Mouse (Mus musculus): ENCODE data around the gene Morf4l1.

The Morf4l1 gene

GRCm38 (mm10) chr9:90059828-90060573 is 54.6 kb downstream of the Morf4l1 start:
- peak in 1 of 2 experiments; percentile 25 for DNase-seq

- DNase-seq, result no peak
Measured at GRCm38 (mm10) chr9:90056716-90057115, 57.9 kb downstream of the Morf4l1 start.

GRCm38 (mm10) chr9:90055911-90056310 is 58.7 kb downstream of the Morf4l1 start:
- DNase-seq, result no peak

GRCm38 (mm10) chr9:90055409-90055808 is 59.2 kb downstream of the Morf4l1 start:
- DNase-seq, result no peak

- peak; percentile 89 to 91 for DNase-seq
Measured at GRCm38 (mm10) chr9:90054371-90055145, 60.0 kb downstream of the Morf4l1 start.

GRCm38 (mm10) chr9:90053852-90054251 is 60.7 kb downstream of the Morf4l1 start, which contains the start of gene Ctsh:
Ctsh (plus strand) TSS chr9:90054152.
- DNase-seq, result no peak

- DNase-seq, result peak; percentile 61 to 71
Measured at GRCm38 (mm10) chr9:90047937-90048627, 66.5 kb downstream of the Morf4l1 start.

- no peak for DNase-seq
Measured at GRCm38 (mm10) chr9:90045191-90045590, 69.4 kb downstream of the Morf4l1 start.

- peak; percentile 30 to 46 for DNase-seq
Measured at GRCm38 (mm10) chr9:90042906-90043305, 71.7 kb downstream of the Morf4l1 start.
